Mouse (Mus musculus) embryonic fibroblast, embryonic 13.5 days (primary cell): ENCODE measurements at regions not wholly inside any gene's neighbourhood (a gene's known extent, or its start where the extent isn't known, plus 50 kb on each side); places are given as distances from the start of the nearest gene placed in this dataset.

ENCODE experiments used
- CTCF ChIP-seq: IDR thresholded peaks from 2 replicates; pipeline ENCODE4 v1.5.1; 2011; ENCODE audit warnings: mild to moderate bottlenecking, control low read depth, low read length, moderate library complexity, borderline replicate concordance; ENCODE audit not compliant: insufficient read depth
- POLR2A ChIP-seq: IDR thresholded peaks from 2 replicates; pipeline ENCODE4 v1.6.1; 2011; ENCODE audit warnings: low read depth, mild to moderate bottlenecking, control low read depth, low read length, moderate library complexity

DNA sequence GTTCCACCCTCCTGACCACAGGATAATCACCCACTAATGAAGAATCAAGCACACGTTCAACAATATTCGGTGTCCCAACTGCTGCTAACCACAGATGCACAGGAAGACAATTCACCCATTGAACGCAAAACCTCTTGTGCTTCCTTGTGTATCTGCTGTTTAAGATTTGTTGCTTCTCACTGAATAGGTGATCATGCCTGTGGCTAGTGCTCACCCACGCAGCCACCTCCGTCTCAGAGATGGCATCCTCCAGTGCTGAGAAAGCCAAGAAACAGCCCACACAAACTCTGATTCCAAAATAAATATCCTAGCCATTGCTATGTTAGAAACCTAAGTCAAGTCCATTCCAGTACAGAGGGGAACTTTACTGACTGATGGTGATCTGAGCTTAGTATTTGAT lies 520.7 kb upstream of the Adamts16 start:
- TF ChIP-seq CTCF: no peak
- TF ChIP-seq POLR2A: no peak
